Mouse (Mus musculus): ENCODE data around the gene Ubl3. TPM values are rescaled to one million over a fixed set of nuclear protein-coding genes. Genes with fewer than 3 reads are reported as not detected.

Ubl3 gene
- polyA plus RNA-seq, 1 experiment from 2014 or later = 27.0 TPM

- peak; percentile 51 for ATAC-seq
- Histone ChIP-seq H3K27me3 (replicated peaks; ENCODE audit: control insufficient read depth, insufficient read depth, low read length) (no peaks in the 10 kb centered on the region), H3K4me1 (ENCODE audit: control insufficient read depth, insufficient read depth, low read length) (peaks cover 19% of the 10 kb centered on the region), H3K9me3 (ENCODE audit: control insufficient read depth, low read length) (no peaks in the 10 kb centered on the region), H3K4me3 (ENCODE audit: low read length) (no peak overlapping the region), H3K36me3 (ENCODE audit: control insufficient read depth, insufficient read depth, low read length) (no peaks in the 10 kb centered on the region), H3K27ac (ENCODE audit: low read length) (no peak overlapping the region), H3K4me2 (ENCODE audit: low read depth, low read length) (no peak overlapping the region), H3K9ac (ENCODE audit: low read depth, low read length) (no peak overlapping the region)
- WGBS = 64% methylated on average over 3 of the region's 3 CpGs
Observed at GRCm38 (mm10) chr5:148522378-148522777, 30.2 kb downstream of the Ubl3 start.

DNA sequence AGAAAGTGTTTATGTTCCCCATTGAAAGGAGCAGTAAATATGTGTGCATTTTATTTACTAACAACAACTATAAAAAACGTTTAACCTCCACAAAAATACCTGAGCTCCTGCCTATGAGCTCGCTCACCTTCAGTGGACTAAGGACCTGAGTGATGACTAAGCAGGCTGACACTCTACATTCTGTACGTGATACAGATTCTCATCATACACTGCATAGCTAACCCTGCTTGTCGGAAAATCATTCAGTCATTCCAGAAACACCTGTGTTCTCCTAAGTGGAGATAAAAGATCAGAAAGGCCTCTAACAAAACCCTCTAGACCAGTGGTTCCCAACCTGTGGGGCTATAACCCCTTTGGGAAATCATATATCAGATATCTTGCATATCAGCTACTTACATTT is 35.1 kb downstream of the Ubl3 start:
- Histone ChIP-seq H3K9ac (ENCODE audit: low read depth, low read length) (no peak overlapping the region), H3K4me3 (ENCODE audit: low read length) (no peak overlapping the region), H3K27me3 (replicated peaks; ENCODE audit: control insufficient read depth, insufficient read depth, low read length) (no peaks in the 10 kb centered on the region), H3K9me3 (ENCODE audit: control insufficient read depth, low read length) (no peaks in the 10 kb centered on the region), H3K4me2 (ENCODE audit: low read depth, low read length) (no peak overlapping the region), H3K27ac (ENCODE audit: low read length) (no peak overlapping the region), H3K4me1 (ENCODE audit: control insufficient read depth, insufficient read depth, low read length) (peaks cover 7% of the 10 kb centered on the region; the same call in 1 of the 2 replicates), H3K36me3 (ENCODE audit: control insufficient read depth, insufficient read depth, low read length) (no peaks in the 10 kb centered on the region)
- ATAC-seq = no peak
- 73% methylated on average over 4 of the region's 4 CpGs for WGBS

GRCm38 (mm10) chr5:148512042-148512640 is 40.4 kb downstream of the Ubl3 start:
- Histone ChIP-seq H3K27ac (ENCODE audit: low read length) (no peak overlapping the region), H3K9ac (ENCODE audit: low read depth, low read length) (no peak overlapping the region), H3K4me3 (ENCODE audit: low read length) (no peak overlapping the region), H3K4me1 (ENCODE audit: control insufficient read depth, insufficient read depth, low read length) (peaks cover 8% of the 10 kb centered on the region), H3K9me3 (ENCODE audit: control insufficient read depth, low read length) (no peaks in the 10 kb centered on the region), H3K36me3 (ENCODE audit: control insufficient read depth, insufficient read depth, low read length) (no peaks in the 10 kb centered on the region), H3K4me2 (ENCODE audit: low read depth, low read length) (no peak overlapping the region), H3K27me3 (replicated peaks; ENCODE audit: control insufficient read depth, insufficient read depth, low read length) (no peaks in the 10 kb centered on the region)
- 66% methylated on average over 5 of the region's 5 CpGs for WGBS
- ATAC-seq = 0 out of 2 replicates have a peak, but pooled peaks have one; percentile 26

- 70% methylated on average over 2 of the region's 2 CpGs for WGBS
- H3K27me3 ChIP-seq (replicated peaks; ENCODE audit: control insufficient read depth, insufficient read depth, low read length) = no peaks in the 10 kb centered on the region
- no peak overlapping the region for H3K4me3 ChIP-seq (ENCODE audit: low read length)
- no peak overlapping the region for H3K4me2 ChIP-seq (ENCODE audit: low read depth, low read length)
- H3K27ac ChIP-seq (ENCODE audit: low read length) = no peak overlapping the region
- peaks cover 8% of the 10 kb centered on the region for H3K4me1 ChIP-seq (ENCODE audit: control insufficient read depth, insufficient read depth, low read length)
- ATAC-seq = no peak
- no peak overlapping the region for H3K9ac ChIP-seq (ENCODE audit: low read depth, low read length)
- H3K9me3 ChIP-seq (ENCODE audit: control insufficient read depth, low read length) = no peaks in the 10 kb centered on the region
- H3K36me3 ChIP-seq (ENCODE audit: control insufficient read depth, insufficient read depth, low read length) = peaks cover 4% of the 10 kb centered on the region; the same call in 1 of the 2 replicates
Observed at GRCm38 (mm10) chr5:148510265-148510664, 42.3 kb downstream of the Ubl3 start.

GRCm38 (mm10) chr5:148509731-148510130 is 42.9 kb downstream of the Ubl3 start:
- Histone ChIP-seq H3K36me3 (ENCODE audit: control insufficient read depth, insufficient read depth, low read length) (peaks cover 4% of the 10 kb centered on the region; the same call in 1 of the 2 replicates), H3K27me3 (replicated peaks; ENCODE audit: control insufficient read depth, insufficient read depth, low read length) (no peaks in the 10 kb centered on the region), H3K4me3 (ENCODE audit: low read length) (no peak overlapping the region), H3K9me3 (ENCODE audit: control insufficient read depth, low read length) (no peaks in the 10 kb centered on the region), H3K27ac (ENCODE audit: low read length) (no peak overlapping the region), H3K4me1 (ENCODE audit: control insufficient read depth, insufficient read depth, low read length) (peaks cover 8% of the 10 kb centered on the region), H3K4me2 (ENCODE audit: low read depth, low read length) (no peak overlapping the region), H3K9ac (ENCODE audit: low read depth, low read length) (no peak overlapping the region)
- 66% methylated on average over 7 of the region's 7 CpGs for WGBS
- ATAC-seq = no peak

- H3K4me2 ChIP-seq (ENCODE audit: low read depth, low read length) = no peak overlapping the region
- no peak overlapping the region for H3K4me3 ChIP-seq (ENCODE audit: low read length)
- WGBS = 77% methylated on average over 11 of the region's 11 CpGs
- H3K9ac ChIP-seq (ENCODE audit: low read depth, low read length) = no peak overlapping the region
- peaks cover 8% of the 10 kb centered on the region for H3K4me1 ChIP-seq (ENCODE audit: control insufficient read depth, insufficient read depth, low read length)
- H3K27me3 ChIP-seq (replicated peaks; ENCODE audit: control insufficient read depth, insufficient read depth, low read length) = no peaks in the 10 kb centered on the region
- H3K27ac ChIP-seq (ENCODE audit: low read length) = no peak overlapping the region
- ATAC-seq = peak; percentile 55; the same call in 1 of the 2 replicates
- no peaks in the 10 kb centered on the region for H3K9me3 ChIP-seq (ENCODE audit: control insufficient read depth, low read length)
- peaks cover 4% of the 10 kb centered on the region; the same call in 1 of the 2 replicates for H3K36me3 ChIP-seq (ENCODE audit: control insufficient read depth, insufficient read depth, low read length)
Observed at GRCm38 (mm10) chr5:148508901-148509604, 43.5 kb downstream of the Ubl3 start.

GRCm38 (mm10) chr5:148505381-148505780 is 47.2 kb downstream of the Ubl3 start:
- no peak overlapping the region for H3K9ac ChIP-seq (ENCODE audit: low read depth, low read length)
- ATAC-seq = no peak
- H3K36me3 ChIP-seq (ENCODE audit: control insufficient read depth, insufficient read depth, low read length) = peaks cover 4% of the 10 kb centered on the region; the same call in 1 of the 2 replicates
- 94% methylated on average over 17 of the region's 17 CpGs for WGBS
- H3K27me3 ChIP-seq (replicated peaks; ENCODE audit: control insufficient read depth, insufficient read depth, low read length) = no peaks in the 10 kb centered on the region
- no peak overlapping the region for H3K4me2 ChIP-seq (ENCODE audit: low read depth, low read length)
- no peak overlapping the region for H3K27ac ChIP-seq (ENCODE audit: low read length)
- H3K4me3 ChIP-seq (ENCODE audit: low read length) = no peak overlapping the region
- no peaks in the 10 kb centered on the region for H3K9me3 ChIP-seq (ENCODE audit: control insufficient read depth, low read length)
- H3K4me1 ChIP-seq (ENCODE audit: control insufficient read depth, insufficient read depth, low read length) = 0 out of 2 replicates have a peak, but pooled peaks cover 4% of the 10 kb centered on the region

DNA sequence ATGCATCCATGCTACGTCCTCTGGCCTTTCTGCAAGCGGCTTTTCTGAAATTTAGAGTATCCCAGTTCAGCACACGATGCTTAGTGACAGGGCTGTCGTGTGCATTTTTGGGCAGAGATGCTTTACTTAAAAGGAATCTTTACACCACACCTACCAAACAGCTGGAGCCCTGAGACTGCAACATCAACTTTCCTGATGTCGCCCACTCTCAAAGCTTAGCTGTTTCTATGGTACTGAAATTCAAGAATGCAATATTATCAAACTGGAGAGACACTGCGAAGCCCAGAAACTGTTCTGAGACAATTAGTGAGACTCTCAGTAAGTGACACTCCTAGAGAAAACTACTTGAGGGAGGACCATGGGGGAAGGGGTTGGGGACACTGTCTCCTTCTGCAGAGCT is 50.4 kb downstream of the Ubl3 start:
- 95% methylated on average over 6 of the region's 6 CpGs for WGBS
- peaks cover 4% of the 10 kb centered on the region; the same call in 1 of the 2 replicates for H3K36me3 ChIP-seq (ENCODE audit: control insufficient read depth, insufficient read depth, low read length)
- H3K4me2 ChIP-seq (ENCODE audit: low read depth, low read length) = no peak overlapping the region
- no peaks in the 10 kb centered on the region for H3K4me1 ChIP-seq (ENCODE audit: control insufficient read depth, insufficient read depth, low read length)
- no peak overlapping the region for H3K27ac ChIP-seq (ENCODE audit: low read length)
- no peaks in the 10 kb centered on the region for H3K9me3 ChIP-seq (ENCODE audit: control insufficient read depth, low read length)
- H3K4me3 ChIP-seq (ENCODE audit: low read length) = no peak overlapping the region
- H3K9ac ChIP-seq (ENCODE audit: low read depth, low read length) = no peak overlapping the region
- no peaks in the 10 kb centered on the region for H3K27me3 ChIP-seq (replicated peaks; ENCODE audit: control insufficient read depth, insufficient read depth, low read length)
- ATAC-seq = no peak

DNA sequence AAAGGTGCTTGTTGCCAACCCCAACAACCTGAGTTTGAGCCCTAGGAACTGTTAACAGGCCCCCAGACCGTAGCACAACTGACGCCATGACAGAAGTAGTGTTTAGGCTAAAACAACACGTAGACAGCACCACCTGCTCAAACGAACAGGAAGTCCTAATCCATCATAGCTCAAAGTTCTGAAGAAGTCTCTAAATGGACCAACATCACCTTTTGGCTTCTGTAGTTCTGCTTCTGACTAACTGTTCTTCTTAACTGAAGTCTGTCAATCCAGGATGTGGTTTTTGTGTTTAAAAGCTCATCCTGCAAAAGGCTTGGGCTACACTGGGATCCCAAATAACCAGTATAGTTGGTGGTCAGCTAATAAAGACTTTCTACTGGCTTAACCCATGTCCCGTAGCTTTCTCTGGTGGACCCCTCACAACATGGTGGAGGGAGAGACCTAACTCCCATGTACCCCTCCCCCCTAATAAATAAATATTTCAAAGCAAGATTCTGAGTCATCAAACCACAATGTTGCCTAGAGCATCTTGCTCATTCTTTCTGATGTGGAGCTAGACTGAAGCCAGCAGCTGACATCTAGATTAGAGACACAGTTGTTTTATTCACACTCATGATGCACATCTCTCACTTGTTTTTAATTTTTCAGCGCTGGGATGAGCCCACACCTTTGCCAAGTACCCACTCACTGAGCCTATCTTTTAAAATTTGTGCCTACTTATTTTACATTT is 51.2 kb downstream of the Ubl3 start:
- H3K4me2 ChIP-seq (ENCODE audit: low read depth, low read length) = no peak overlapping the region
- WGBS = 90% methylated on average over 6 of the region's 6 CpGs

More for the DNA sequence above, 51.2 kb downstream of the Ubl3 start:
- no peak overlapping the region for H3K9ac ChIP-seq (ENCODE audit: low read depth, low read length)
- ATAC-seq = no peak
- no peaks in the 10 kb centered on the region for H3K9me3 ChIP-seq (ENCODE audit: control insufficient read depth, low read length)
- H3K27me3 ChIP-seq (replicated peaks; ENCODE audit: control insufficient read depth, insufficient read depth, low read length) = no peaks in the 10 kb centered on the region
- no peaks in the 10 kb centered on the region for H3K4me1 ChIP-seq (ENCODE audit: control insufficient read depth, insufficient read depth, low read length)
- H3K27ac ChIP-seq (ENCODE audit: low read length) = no peak overlapping the region
- H3K36me3 ChIP-seq (ENCODE audit: control insufficient read depth, insufficient read depth, low read length) = peaks cover 4% of the 10 kb centered on the region; the same call in 1 of the 2 replicates
- no peak overlapping the region for H3K4me3 ChIP-seq (ENCODE audit: low read length)
